Mouse (Mus musculus) megakaryocyte, embryonic 14.5 days (primary cell): ENCODE results near the gene Tbc1d16.

Experiments
- FLI1 ChIP-seq: IDR thresholded peaks from 2 replicates; pipeline ENCODE4 v1.6.1; 2012; ENCODE audit warnings: low read length, inconsistent platforms, mixed read lengths
- GATA1 ChIP-seq: IDR thresholded peaks from 3 replicates; pipeline ENCODE4 v1.6.1; 2012; ENCODE audit warnings: mixed read lengths, low read length, inconsistent platforms, borderline replicate concordance

DNA sequence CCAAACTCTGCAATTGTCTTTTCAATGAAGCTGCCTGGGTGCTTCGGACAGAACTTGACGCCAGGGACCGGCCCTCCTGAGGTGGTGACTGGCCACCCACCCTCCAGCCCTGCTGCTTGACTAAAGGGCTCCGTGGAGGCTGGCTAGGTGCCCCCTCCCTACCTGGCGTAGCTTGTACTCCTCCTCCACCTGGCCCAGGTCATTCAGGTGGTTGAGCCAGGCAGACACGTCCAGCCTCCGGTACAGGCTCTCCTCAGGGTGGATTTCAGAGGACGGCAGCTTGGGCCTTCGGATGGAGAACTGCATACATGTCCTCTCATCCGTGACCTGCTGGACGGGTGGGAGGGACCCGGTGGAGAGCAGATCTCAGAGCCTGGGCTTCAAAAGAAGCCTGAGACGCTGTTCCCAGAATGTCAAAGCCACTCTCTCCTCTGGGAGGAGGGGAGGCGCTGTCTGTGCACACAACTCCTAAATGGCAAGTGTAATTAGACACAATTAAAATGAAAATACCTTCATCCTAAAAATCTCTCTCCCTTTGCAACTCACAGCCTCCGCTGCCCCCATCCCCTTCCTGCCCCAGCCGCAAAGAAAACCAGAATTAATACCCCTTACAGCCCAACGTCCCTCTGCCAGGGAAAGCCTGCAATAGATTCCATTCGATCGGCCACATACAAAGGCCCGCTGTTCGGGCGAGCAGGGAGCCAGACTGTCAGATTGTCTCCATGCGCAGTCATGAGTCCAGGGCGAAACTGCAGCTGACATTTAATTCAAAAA is 71.6 kb downstream of the Tbc1d16 start:
- TF ChIP-seq GATA1 (no peak), FLI1 (no peak)
